Mouse (Mus musculus): ENCODE measurements around the gene Cyp11a1. TPM values are rescaled to one million over a fixed set of nuclear protein-coding genes. Genes with fewer than 3 reads are reported as not detected.
A peak's percentile ranks its signal among the peaks of the same experiment; 100 is the strongest.

Gene Cyp11a1
- polyA plus RNA-seq, 1 experiment from 2014 or later = 1.0 TPM

DNA sequence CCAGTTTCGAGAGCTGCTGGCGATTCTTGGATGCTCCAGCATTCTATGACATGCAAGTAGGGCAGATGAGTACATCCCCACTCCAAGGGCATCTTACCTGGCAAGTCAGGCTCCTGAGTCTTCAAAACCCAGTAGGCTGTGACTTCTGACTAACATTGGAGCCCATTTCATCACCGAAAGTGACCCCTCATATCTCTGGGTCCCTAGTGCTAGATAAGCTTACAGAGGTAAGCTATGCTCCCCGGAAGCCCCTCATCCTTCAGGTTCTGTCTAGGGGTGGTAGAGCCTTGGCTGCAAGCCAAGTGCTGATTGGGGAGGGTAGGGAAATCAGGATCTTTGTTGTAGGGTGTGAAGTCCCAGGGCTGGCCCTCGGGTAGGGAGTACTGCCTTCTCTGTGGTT is 22.6 kb downstream of the Cyp11a1 start:
- no peak for DNase-seq (ENCODE audit: low spot score)
- no peak overlapping the region for H3K27ac ChIP-seq (replicated peaks)
- H3K4me3 ChIP-seq (ENCODE audit: low read depth, low read length) = no peak overlapping the region
- no peaks in the 10 kb centered on the region for H3K4me1 ChIP-seq (replicated peaks; ENCODE audit: control insufficient read depth, insufficient read depth)
- no peak for ATAC-seq (ENCODE audit: low FRiP score, low TSS enrichment)
- H3K9ac ChIP-seq (ENCODE audit: low read length) = no peak overlapping the region
- no peaks in the 10 kb centered on the region for H3K9me3 ChIP-seq (ENCODE audit: control insufficient read depth, low read length)
- H3K4me2 ChIP-seq (replicated peaks; ENCODE audit: low read depth) = no peak overlapping the region
- no peak for TF ChIP-seq EP300 (optimal IDR thresholded peaks at IDR 0.05)
- TF ChIP-seq CTCF (IDR thresholded peaks at IDR 0.05; ENCODE audit: low read depth) = no peak
- WGBS = 55% methylated on average over 5 of the region's 5 CpGs
- H3K27me3 ChIP-seq (ENCODE audit: control insufficient read depth, insufficient read depth, low read length) = no peaks in the 10 kb centered on the region
- no peaks in the 10 kb centered on the region for H3K36me3 ChIP-seq (ENCODE audit: control insufficient read depth, insufficient read depth, low read length)

DNA sequence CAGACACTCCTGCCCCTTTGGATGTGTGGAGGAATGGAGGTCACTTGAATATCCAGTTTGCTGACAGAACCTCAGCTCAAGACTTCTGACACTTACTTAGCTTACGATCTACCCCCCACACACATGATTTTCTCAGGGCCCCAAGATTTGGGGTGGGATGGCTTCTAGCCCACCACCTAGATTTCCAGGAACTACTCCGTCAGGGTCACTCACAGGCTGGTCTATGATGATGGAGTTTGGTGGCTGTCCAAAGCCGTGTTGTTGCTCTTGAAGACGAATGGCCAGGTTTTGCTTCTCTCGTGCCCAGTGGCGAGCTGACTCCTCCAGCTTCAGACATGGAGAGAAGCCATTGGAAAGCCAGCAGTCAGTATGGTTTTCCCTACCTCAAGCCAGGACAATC is 23.4 kb downstream of the Cyp11a1 start:
- no peak overlapping the region for H3K4me3 ChIP-seq (ENCODE audit: low read depth, low read length)
- no peaks in the 10 kb centered on the region for H3K9me3 ChIP-seq (ENCODE audit: control insufficient read depth, low read length)
- H3K27ac ChIP-seq (replicated peaks) = no peak overlapping the region
- ATAC-seq (ENCODE audit: low FRiP score, low TSS enrichment) (no peak), DNase-seq (ENCODE audit: low spot score) (no peak)
- no peaks in the 10 kb centered on the region for H3K27me3 ChIP-seq (ENCODE audit: control insufficient read depth, insufficient read depth, low read length)
- 80% methylated on average over 6 of the region's 6 CpGs for WGBS
- H3K9ac ChIP-seq (ENCODE audit: low read length) = no peak overlapping the region
- H3K4me2 ChIP-seq (replicated peaks; ENCODE audit: low read depth) = no peak overlapping the region
- TF ChIP-seq EP300 (optimal IDR thresholded peaks at IDR 0.05) (no peak), CTCF (IDR thresholded peaks at IDR 0.05; ENCODE audit: low read depth) (no peak)
- H3K36me3 ChIP-seq (ENCODE audit: control insufficient read depth, insufficient read depth, low read length) = no peaks in the 10 kb centered on the region
- H3K4me1 ChIP-seq (replicated peaks; ENCODE audit: control insufficient read depth, insufficient read depth) = no peaks in the 10 kb centered on the region

DNA sequence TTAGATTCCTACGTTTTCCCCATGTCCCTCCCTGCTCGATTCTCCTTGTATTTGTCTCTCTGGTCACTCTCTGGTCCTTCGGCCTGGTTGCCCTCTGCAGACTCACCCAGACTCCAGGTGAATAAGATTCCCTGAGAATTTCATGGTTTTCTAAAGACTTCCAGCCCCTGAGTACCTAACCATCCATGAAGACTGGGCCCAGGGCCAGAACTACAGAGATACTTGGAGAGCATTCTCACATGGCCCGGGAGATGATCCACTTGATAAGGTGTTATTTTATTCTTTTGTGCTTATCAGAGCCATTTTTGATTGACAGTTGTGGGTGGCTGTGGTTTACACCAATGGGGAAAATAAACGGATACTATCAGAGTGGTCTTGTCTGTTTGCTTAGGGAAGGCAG is 25.7 kb downstream of the Cyp11a1 start:
- no peaks in the 10 kb centered on the region for H3K27me3 ChIP-seq (ENCODE audit: control insufficient read depth, insufficient read depth, low read length)
- H3K9me3 ChIP-seq (ENCODE audit: control insufficient read depth, low read length) = no peaks in the 10 kb centered on the region
- H3K27ac ChIP-seq (replicated peaks) = no peak overlapping the region
- H3K36me3 ChIP-seq (ENCODE audit: control insufficient read depth, insufficient read depth, low read length) = no peaks in the 10 kb centered on the region
- H3K4me1 ChIP-seq (replicated peaks; ENCODE audit: control insufficient read depth, insufficient read depth) = no peaks in the 10 kb centered on the region
- ATAC-seq (ENCODE audit: low FRiP score, low TSS enrichment) (no peak), DNase-seq (ENCODE audit: low spot score) (no peak)
- H3K4me2 ChIP-seq (replicated peaks; ENCODE audit: low read depth) = no peak overlapping the region
- no peak overlapping the region for H3K9ac ChIP-seq (ENCODE audit: low read length)
- TF ChIP-seq CTCF (IDR thresholded peaks at IDR 0.05; ENCODE audit: low read depth) = no peak
- no peak for TF ChIP-seq EP300 (optimal IDR thresholded peaks at IDR 0.05)
- 60% methylated on average over 5 of the region's 5 CpGs for WGBS
- no peak overlapping the region for H3K4me3 ChIP-seq (ENCODE audit: low read depth, low read length)

DNA sequence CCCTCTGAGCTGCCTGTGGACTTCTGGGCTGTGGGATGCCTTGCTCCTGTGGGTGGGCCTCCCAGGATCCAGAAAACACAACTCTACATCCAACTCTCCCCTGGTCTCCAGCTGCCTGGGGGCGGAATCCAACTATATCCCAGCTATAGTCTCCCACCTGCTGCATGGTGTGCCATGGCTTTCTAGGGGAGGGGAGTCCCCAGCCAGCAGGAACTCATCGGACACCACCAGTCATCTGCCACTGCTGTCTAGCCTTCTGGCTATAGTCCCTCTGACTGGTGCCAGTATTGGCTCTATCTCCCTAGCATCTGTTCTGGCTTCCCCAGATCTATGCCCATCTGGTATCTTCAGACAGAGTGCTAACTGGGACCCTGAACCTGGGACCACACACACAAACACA is 29.3 kb downstream of the Cyp11a1 start:
- Histone ChIP-seq H3K4me2 (replicated peaks; ENCODE audit: low read depth) (no peak overlapping the region), H3K9ac (ENCODE audit: low read length) (no peak overlapping the region), H3K9me3 (ENCODE audit: control insufficient read depth, low read length) (no peaks in the 10 kb centered on the region), H3K4me1 (replicated peaks; ENCODE audit: control insufficient read depth, insufficient read depth) (no peaks in the 10 kb centered on the region), H3K4me3 (ENCODE audit: low read depth, low read length) (no peak overlapping the region), H3K36me3 (ENCODE audit: control insufficient read depth, insufficient read depth, low read length) (no peaks in the 10 kb centered on the region), H3K27ac (replicated peaks) (no peak overlapping the region), H3K27me3 (ENCODE audit: control insufficient read depth, insufficient read depth, low read length) (no peaks in the 10 kb centered on the region)
- ATAC-seq (ENCODE audit: low FRiP score, low TSS enrichment) (no peak), DNase-seq (ENCODE audit: low spot score) (no peak)
- TF ChIP-seq EP300 (optimal IDR thresholded peaks at IDR 0.05) (no peak), CTCF (IDR thresholded peaks at IDR 0.05; ENCODE audit: low read depth) (no peak)
- WGBS = 70% methylated on average over 2 of the region's 2 CpGs

DNA sequence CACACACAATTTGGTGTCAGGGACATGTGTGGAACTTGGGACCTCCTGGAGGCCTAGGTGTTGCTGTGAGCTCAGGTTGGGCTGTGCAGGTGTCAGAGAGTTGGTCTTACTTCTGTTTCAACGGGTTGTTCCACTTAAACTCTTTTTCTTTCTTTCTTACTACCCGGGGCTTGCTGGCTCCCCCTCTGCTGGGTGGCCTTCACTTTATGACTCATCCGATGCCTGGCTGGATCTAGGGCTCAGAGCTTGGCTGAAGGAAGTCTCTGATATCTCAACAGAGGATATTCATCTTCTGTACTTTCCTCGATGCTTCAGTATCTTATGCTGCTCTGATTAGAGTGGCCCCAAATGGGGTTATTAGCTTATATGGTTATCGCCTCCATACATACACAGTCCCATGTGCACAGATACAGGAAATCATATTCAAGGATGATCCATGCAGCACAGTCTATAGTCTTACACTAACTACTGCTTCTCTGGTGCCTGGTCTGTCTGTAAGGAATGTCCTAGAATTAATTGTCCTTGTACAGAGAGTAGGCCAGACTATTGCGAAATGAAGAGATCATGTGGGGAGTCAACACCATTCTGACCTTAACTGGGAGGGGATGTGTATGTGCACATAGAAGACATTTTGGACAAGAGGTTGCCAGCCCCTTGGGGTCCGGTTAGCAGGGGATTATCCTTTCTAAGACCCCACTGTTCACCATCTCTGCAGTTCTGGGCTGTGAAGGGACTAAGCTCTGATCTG is 29.9 kb downstream of the Cyp11a1 start:
- DNase-seq (ENCODE audit: low spot score) (no peak), ATAC-seq (ENCODE audit: low FRiP score, low TSS enrichment) (0 out of 2 replicates have a peak, but pooled peaks have one; percentile 25)
- Histone ChIP-seq H3K9ac (ENCODE audit: low read length) (no peak overlapping the region), H3K9me3 (ENCODE audit: control insufficient read depth, low read length) (no peaks in the 10 kb centered on the region), H3K4me3 (ENCODE audit: low read depth, low read length) (no peak overlapping the region), H3K4me2 (replicated peaks; ENCODE audit: low read depth) (no peak overlapping the region), H3K27ac (replicated peaks) (no peak overlapping the region), H3K27me3 (ENCODE audit: control insufficient read depth, insufficient read depth, low read length) (no peaks in the 10 kb centered on the region), H3K4me1 (replicated peaks; ENCODE audit: control insufficient read depth, insufficient read depth) (no peaks in the 10 kb centered on the region), H3K36me3 (ENCODE audit: control insufficient read depth, insufficient read depth, low read length) (no peaks in the 10 kb centered on the region)
- WGBS = 57% methylated on average over 7 of the region's 7 CpGs
- no peak for TF ChIP-seq EP300 (optimal IDR thresholded peaks at IDR 0.05)
- TF ChIP-seq CTCF (IDR thresholded peaks at IDR 0.05; ENCODE audit: low read depth) = no peak

DNA sequence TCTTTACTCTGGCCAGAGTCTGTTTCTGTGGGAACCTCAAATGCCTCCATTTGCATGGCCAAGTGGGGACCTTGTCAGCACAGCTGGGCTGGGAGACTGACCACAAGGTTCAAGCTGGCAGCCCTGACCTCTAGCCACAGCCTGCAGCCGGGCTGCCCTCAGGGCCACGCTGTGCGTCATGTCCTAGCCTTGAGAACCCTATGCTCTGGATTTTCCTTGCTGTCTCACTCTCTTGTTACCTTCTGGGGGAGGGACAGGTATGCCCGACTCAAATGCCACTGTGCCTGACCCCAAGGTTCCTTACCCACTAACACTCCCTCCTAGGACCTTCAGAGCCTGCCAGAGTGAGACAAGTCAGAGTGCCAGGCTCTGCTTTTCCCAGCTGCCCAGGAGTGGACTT is 30.8 kb downstream of the Cyp11a1 start:
- ATAC-seq (ENCODE audit: low FRiP score, low TSS enrichment) (no peak), DNase-seq (ENCODE audit: low spot score) (no peak)
- H3K27ac ChIP-seq (replicated peaks) = no peak overlapping the region
- H3K27me3 ChIP-seq (ENCODE audit: control insufficient read depth, insufficient read depth, low read length) = no peaks in the 10 kb centered on the region
- no peaks in the 10 kb centered on the region for H3K36me3 ChIP-seq (ENCODE audit: control insufficient read depth, insufficient read depth, low read length)
- WGBS = 67% methylated on average over 4 of the region's 4 CpGs
- H3K4me3 ChIP-seq (ENCODE audit: low read depth, low read length) = no peak overlapping the region
- no peak overlapping the region for H3K4me2 ChIP-seq (replicated peaks; ENCODE audit: low read depth)
- H3K9ac ChIP-seq (ENCODE audit: low read length) = no peak overlapping the region
- H3K4me1 ChIP-seq (replicated peaks; ENCODE audit: control insufficient read depth, insufficient read depth) = no peaks in the 10 kb centered on the region
- H3K9me3 ChIP-seq (ENCODE audit: control insufficient read depth, low read length) = no peaks in the 10 kb centered on the region
- TF ChIP-seq CTCF (IDR thresholded peaks at IDR 0.05; ENCODE audit: low read depth) = no peak
- no peak for TF ChIP-seq EP300 (optimal IDR thresholded peaks at IDR 0.05)

All from stomach, postnatal 0 days (tissue).